Mouse (Mus musculus) liver, embryonic 14.5 days (tissue): ENCODE results near the gene Tbl1xr1.

Experiments
- CTCF ChIP-seq: IDR thresholded peaks from 2 replicates; pipeline ENCODE4 v1.5.1; 2016; ENCODE audit warnings: antibody characterized with exemption, low read depth, control low read depth
- EP300 ChIP-seq: IDR thresholded peaks from 2 replicates; pipeline ENCODE4 v1.6.1; 2016; ENCODE audit warnings: antibody characterized with exemption, low read depth

- TF ChIP-seq EP300 (no peak), CTCF (no peak)
These were observed 62.2 kb downstream of the Tbl1xr1 start for GRCm38 (mm10) chr3:22138580-22139099.
